Comparison of ENCODE assay signal across 10 mouse cellular contexts in genomic region chr4:118516699-118517496, GRCm38 (mm10). TPM values are rescaled to one million over a fixed set of nuclear protein-coding genes. Genes with fewer than 3 reads are reported as not detected.
DNase-seq lines count a peak whose midpoint lies in the region; ATAC-seq lines count a peak whose summit lies in the region.
"Had no signal": no experiment of that assay in that cellular context is flagged by ENCODE, and none has a peak within 500 bp of the region (broad histone marks: within the 10 kb centered on the region; RNA-seq: fewer than 3 reads in every experiment).

No protein-coding gene starts in this region.

- H3K9ac ChIP-seq in neural tube, embryonic 12.5 days, result no peak overlapping the region

- H3K9me3 ChIP-seq in neural tube, embryonic 12.5 days, result no peaks in the 10 kb centered on the region

- 12% methylated on average over 20 of the region's 20 CpGs for WGBS in large intestine, adult 2 months
- WGBS in neural tube, embryonic 12.5 days, result 30% methylated on average over 20 of the region's 20 CpGs

- peak; percentile 50; the same call in 1 of the 2 replicates for ATAC-seq in neural tube, embryonic 12.5 days (ENCODE audit: low FRiP score, low read depth)

- no peak overlapping the region for H3K27ac ChIP-seq in neural tube, embryonic 12.5 days
- H3K27ac ChIP-seq: macrophage had no signal

- no peaks in the 10 kb centered on the region for H3K36me3 ChIP-seq in neural tube, embryonic 12.5 days

- H3K4me2 ChIP-seq in neural tube, embryonic 12.5 days (replicated peaks), result peak overlapping the region; percentile 41

- H3K4me3 ChIP-seq in neural tube, embryonic 12.5 days, result no peak overlapping the region

- intact Hi-C loops in heart, postnatal 10 days (cut with DNase I), result loop anchor here (5.0 kb wide), 2 partner anchors 35 to 70 kb away; no protein-coding TSS in a partner anchor
- intact Hi-C loops in left cerebral cortex, postnatal 36 days (cut with DNase I), result no loop called here

- no peaks in the 10 kb centered on the region for H3K27me3 ChIP-seq in neural tube, embryonic 12.5 days (replicated peaks)

- H3K4me1 ChIP-seq in neural tube, embryonic 12.5 days, result peaks cover 15% of the 10 kb centered on the region

- DNase-seq in retina, postnatal 1 day, result peak; percentile 43
- no peak for DNase-seq in retina, embryonic 14.5 days (ENCODE audit: low spot score)
- peak; percentile 31 to 34 for DNase-seq in heart, postnatal 10 days
- peak; percentile 93 for DNase-seq in large intestine, adult 2 months (ENCODE audit: low read depth, low spot score)
- DNase-seq in right cerebral cortex, adult 2 months (ENCODE audit: low spot score in 2 of 2), result no peak
- DNase-seq in frontal cortex, postnatal 36 days (ENCODE audit: low spot score in 2 of 2), result no peak
- DNase-seq in left cerebral cortex, postnatal 36 days (ENCODE audit: low spot score in 2 of 2), result no peak

RNA-seq across cellular contexts. Expression of gene 2610528J11Rik, which starts 9.9 kb away (rescaled TPM):
- not detected for total RNA-seq in heart, postnatal 10 days (2021)
- polyA plus RNA-seq in large intestine, adult 2 months (2012; rRNA removed), result 93.0 and 123 TPM in 2 replicates
- 0.56 TPM in 1 of 2 replicates, not detected in the other for polyA plus RNA-seq in neural tube, embryonic 12.5 days (2016; fragmentation: Nextera tagmentation; extraction: Ambion mirVana)
- not detected for total RNA-seq in left cerebral cortex, postnatal 36 days (2021)
- total RNA-seq: adrenal gland, postnatal 36 days had no signal
- polyA plus RNA-seq: macrophage had no signal

RNA-seq across cellular contexts. Expression of gene Tmem125, which starts 26.9 kb away (rescaled TPM):
- under 1 TPM in 1 of 2 experiments, not detected in 1; 0.12 TPM for total RNA-seq in heart, postnatal 10 days (2021)
- polyA plus RNA-seq in large intestine, adult 2 months (2012; rRNA removed), result 47.8 and 53.0 TPM in 2 replicates
- 0.23 TPM in 1 of 2 replicates, not detected in the other for polyA plus RNA-seq in neural tube, embryonic 12.5 days (2016; fragmentation: Nextera tagmentation; extraction: Ambion mirVana)
- 10 to 100 TPM in 1 of 2 experiments, 1 to 10 TPM in 1; 6.6 to 14.5 TPM for total RNA-seq in left cerebral cortex, postnatal 36 days (2021)
- total RNA-seq: adrenal gland, postnatal 36 days had no signal
- polyA plus RNA-seq: macrophage had no signal

RNA-seq across cellular contexts. Expression of gene Tie1, which starts 27.0 kb away (rescaled TPM):
- 100 to 1,000 TPM; 114 to 120 TPM for total RNA-seq in heart, postnatal 10 days (2021)
- polyA plus RNA-seq in large intestine, adult 2 months (2012; rRNA removed), result 7.9 and 11.3 TPM in 2 replicates
- 23.2 and 23.5 TPM in 2 replicates for polyA plus RNA-seq in neural tube, embryonic 12.5 days (2016; fragmentation: Nextera tagmentation; extraction: Ambion mirVana)
- total RNA-seq in left cerebral cortex, postnatal 36 days (2021), result 1 to 10 TPM; 7.8 to 8.6 TPM
- polyA plus RNA-seq: macrophage had no signal

RNA-seq across cellular contexts. Expression of gene Mpl, which starts 59.6 kb away (rescaled TPM):
- total RNA-seq in heart, postnatal 10 days (2021), result under 1 TPM; 0.12 to 0.34 TPM
- 0.02 and 0.08 TPM in 2 replicates for polyA plus RNA-seq in large intestine, adult 2 months (2012; rRNA removed)
- 0.46 and 0.68 TPM in 2 replicates for polyA plus RNA-seq in neural tube, embryonic 12.5 days (2016; fragmentation: Nextera tagmentation; extraction: Ambion mirVana)
- total RNA-seq in left cerebral cortex, postnatal 36 days (2021), result under 1 TPM; 0.79 to 0.94 TPM

Comparison
In these comparisons a context has a peak if more than half of its experiments do, and no peak if none do; other contexts are left out.
1. DNase-seq: peak in retina, postnatal 1 day (single experiment), heart, postnatal 10 days (2 of 2) and large intestine, adult 2 months (single experiment); none in retina, embryonic 14.5 days (single experiment), right cerebral cortex, adult 2 months (0 of 2), frontal cortex, postnatal 36 days (0 of 2) and left cerebral cortex, postnatal 36 days (0 of 2).
2. RNA of gene Tmem125, which starts 26.9 kb away (total RNA-seq): 6.6 to 14.5 TPM in left cerebral cortex, postnatal 36 days; 0.12 TPM in heart, postnatal 10 days; every median in the first group is over 4 times any median in the second.
3. RNA of gene Tie1, which starts 27.0 kb away (total RNA-seq): 114 to 120 TPM in heart, postnatal 10 days; 7.8 to 8.6 TPM in left cerebral cortex, postnatal 36 days; every median in the first group is over 10 times any median in the second.